Mouse (Mus musculus) liver, embryonic 14.5 days (tissue): Measurements from ENCODE around the gene Obscn. TPM values are rescaled to one million over a fixed set of nuclear protein-coding genes. Genes with fewer than 3 reads are reported as not detected.
A peak's percentile ranks its signal among the peaks of the same experiment; 100 is the strongest.

Source experiments
- ATAC-seq: fragments of 200-750 bp; cut with Nextera tagmentation; 2 replicates; pipeline ENCODE4 v1.8.0; 2017; ENCODE audit warnings: moderate number of reproducible peaks, mild to moderate bottlenecking, moderate library complexity; ENCODE audit not compliant: insufficient read depth
- DNase-seq, 3 experiments: peaks; one replicate each; pipeline ENCODE4 v3.0.0-alpha.2; 2012 to 2013; ENCODE audit warnings: low read depth in 3 of 3, low spot score in 3 of 3
- H3K27ac ChIP-seq: fragments of 300-500 bp; sonication (generic); 2 replicates; pipeline ENCODE4 v1.5.1; 2014; ENCODE audit warnings: moderate library complexity, mild to moderate bottlenecking, control low read depth, inconsistent platforms
- H3K27me3 ChIP-seq: fragments of 300-500 bp; sonication (generic); 2 replicates; pipeline ENCODE4 v1.6.1; 2014; ENCODE audit warnings: mild to moderate bottlenecking, low read length, moderate library complexity; ENCODE audit not compliant: control insufficient read depth, insufficient read depth
- H3K36me3 ChIP-seq: fragments of 300-500 bp; sonication (generic); replicated peaks from 2 replicates; pipeline ENCODE4 v1.6.1; 2014; ENCODE audit warnings: low read depth; ENCODE audit not compliant: control insufficient read depth, insufficient read depth
- H3K4me1 ChIP-seq, 2 experiments: fragments of 200-500 bp in 1 of 2; fragments of 300-500 bp in 1 of 2; sonication (generic) in 1 of 2; replicated peaks; 2 replicates each; pipeline ENCODE4 v1.6.1; 2012 to 2014; ENCODE audit warnings: antibody characterized with exemption in 1 of 2, inconsistent platforms in 1 of 2, low read length in 1 of 2; ENCODE audit not compliant: control insufficient read depth in 2 of 2, insufficient read depth in 2 of 2
- H3K4me2 ChIP-seq: fragments of 300-500 bp; sonication (generic); 2 replicates; pipeline ENCODE4 v1.6.1; 2014; ENCODE audit warnings: low read depth, mild to moderate bottlenecking, control low read depth, moderate library complexity
- H3K4me3 ChIP-seq, 2 experiments: fragments of 200-500 bp in 1 of 2; fragments of 300-500 bp in 1 of 2; sonication (generic) in 1 of 2; 2 replicates each; pipeline ENCODE4 v1.5.1; 2012 to 2014; ENCODE audit warnings: low read depth in 2 of 2, low read length in 2 of 2, mild to moderate bottlenecking in 2 of 2, control low read depth in 1 of 2, inconsistent platforms in 1 of 2, moderate library complexity in 1 of 2; ENCODE audit not compliant: insufficient read depth in 1 of 2
- H3K9ac ChIP-seq: fragments of 300-500 bp; sonication (generic); replicated peaks from 2 replicates; pipeline ENCODE4 v1.6.1; 2014; ENCODE audit warnings: mild to moderate bottlenecking, control low read depth, moderate library complexity
- H3K9me3 ChIP-seq: fragments of 300-500 bp; sonication (generic); 2 replicates; pipeline ENCODE4 v1.6.1; 2016; ENCODE audit warnings: low read length, mixed read lengths; ENCODE audit not compliant: control insufficient read depth
- CTCF ChIP-seq: IDR thresholded peaks from 2 replicates; pipeline ENCODE4 v1.5.1; 2016; ENCODE audit warnings: antibody characterized with exemption, low read depth, control low read depth
- EP300 ChIP-seq: IDR thresholded peaks from 2 replicates; pipeline ENCODE4 v1.6.1; 2016; ENCODE audit warnings: antibody characterized with exemption, low read depth
- WGBS: fragments of 180-500 bp; shearing (Covaris S2); extraction: QIAGEN DNeasy Blood & Tissue Kit; methylation state at CpG from one replicate; pipeline ENCODE4 v1.1.7; 2014; ENCODE audit not compliant: insufficient replicate concordance; 5-methylcytosine and 5-hydroxymethylcytosine counted together
- polyA plus RNA-seq, 2 experiments: library from polyadenylated mRNA; depleted of rRNA in 1 of 2; stranded (reverse) in 1 of 2; unstranded in 1 of 2; fragments of >200 nt; fragmentation: Nextera tagmentation in 1 of 2; extraction: Ambion mirVana in 1 of 2; gene quantifications; 2 replicates each; pipeline versions ENCODE4 v1.2.1 to v1.2.3; 2012 to 2014

The Obscn gene
- polyA plus RNA-seq, 2 experiments, result 0.06 to 0.11 TPM

DNA sequence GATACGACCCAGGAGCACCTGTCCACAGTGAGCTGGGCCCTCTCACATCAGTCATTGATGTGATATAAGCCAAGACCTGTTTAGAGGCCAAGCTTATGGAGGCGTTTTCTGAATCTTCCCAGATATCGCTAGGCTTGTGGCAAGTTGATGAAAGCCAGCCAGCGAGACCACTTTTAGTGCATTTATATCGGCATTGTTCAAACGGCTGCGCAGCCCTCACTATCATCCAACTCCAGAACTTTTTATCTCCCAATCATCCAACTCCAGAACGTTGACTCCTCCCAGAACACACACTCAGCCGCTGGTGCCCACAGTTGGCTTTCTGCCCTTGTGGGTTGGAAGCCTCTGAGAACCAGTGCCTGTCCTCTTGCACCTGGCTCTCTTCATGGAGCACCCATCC, 28.2 kb upstream of the Obscn start:
- WGBS, result 10% methylated on average over 9 of the region's 9 CpGs
- H3K4me3 ChIP-seq, result peak overlapping the region; percentile 72 to 85
- H3K4me1 ChIP-seq, result peaks cover 34 to 36% of the 10 kb centered on the region in 2 experiments
- H3K27me3 ChIP-seq, result no peaks in the 10 kb centered on the region
- H3K4me2 ChIP-seq, result peak overlapping the region; percentile 89
- ATAC-seq, result peak; percentile 75
- peaks cover 8% of the 10 kb centered on the region for H3K36me3 ChIP-seq
- H3K27ac ChIP-seq, result peak overlapping the region; percentile 100
- peak overlapping the region; percentile 98 for H3K9ac ChIP-seq
- peak; percentile 95 for TF ChIP-seq EP300
- 0 out of 2 replicates have a peak, but pooled peaks have one; percentile 3 for TF ChIP-seq CTCF
- DNase-seq, result peak; percentile 93 to 96 (median 94)
- H3K9me3 ChIP-seq, result no peaks in the 10 kb centered on the region

DNA sequence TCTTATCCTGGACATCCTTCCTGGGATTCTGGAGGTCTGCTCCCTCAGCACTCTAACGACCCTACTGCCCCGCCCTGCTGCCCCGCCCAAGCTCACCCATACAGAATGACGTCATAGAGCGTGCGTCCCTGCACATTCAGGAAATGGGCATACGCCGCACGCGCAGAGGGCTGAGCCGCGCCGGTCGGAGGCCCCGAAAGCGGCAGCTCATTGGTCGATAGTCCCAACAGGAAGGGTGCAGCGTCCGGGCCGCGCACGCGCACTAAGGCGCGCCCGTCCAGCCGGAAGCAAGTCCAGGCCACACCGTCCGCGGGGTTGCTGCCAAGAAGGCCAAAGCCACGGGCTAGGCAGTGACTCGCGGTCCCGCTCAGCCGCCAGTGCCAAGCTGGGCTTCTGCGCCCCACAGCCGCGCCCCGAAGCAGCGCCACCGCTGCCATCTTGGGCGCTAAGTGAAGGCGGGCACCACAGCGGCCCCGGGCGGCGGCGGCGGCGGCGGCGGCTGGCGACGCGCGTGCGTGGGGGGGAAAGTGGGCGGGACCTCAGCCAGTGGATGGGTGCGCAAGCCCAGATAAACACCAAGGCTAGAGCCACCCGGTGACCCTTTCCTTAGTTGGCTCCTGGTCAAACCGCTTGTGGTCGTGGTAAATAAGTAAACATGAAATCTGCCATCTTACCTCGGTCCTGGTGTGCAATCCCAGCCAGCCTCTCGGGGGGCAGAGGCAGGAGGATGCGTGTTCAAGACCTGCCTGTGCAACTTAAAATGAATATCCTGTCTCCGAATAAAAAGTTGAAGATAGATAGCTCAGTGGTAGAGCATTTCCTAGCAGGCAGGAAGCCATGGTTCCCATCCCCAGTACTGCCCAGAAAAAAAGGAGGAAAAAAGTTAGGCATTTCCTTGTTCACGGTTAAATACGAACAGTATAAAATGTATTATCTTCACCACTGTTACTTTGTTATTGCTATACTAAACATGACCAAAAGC, 27.3 kb upstream of the Obscn start, which contains the start of gene Iba57:
Gene Iba57 (minus strand): TSS at position 485 of the 982 bp plus-strand sequence.
- TF ChIP-seq CTCF, result peak; percentile 34
- TF ChIP-seq EP300, result no peak; the same call in 1 of the 2 replicates
- ATAC-seq, result peak; percentile 89

DNA sequence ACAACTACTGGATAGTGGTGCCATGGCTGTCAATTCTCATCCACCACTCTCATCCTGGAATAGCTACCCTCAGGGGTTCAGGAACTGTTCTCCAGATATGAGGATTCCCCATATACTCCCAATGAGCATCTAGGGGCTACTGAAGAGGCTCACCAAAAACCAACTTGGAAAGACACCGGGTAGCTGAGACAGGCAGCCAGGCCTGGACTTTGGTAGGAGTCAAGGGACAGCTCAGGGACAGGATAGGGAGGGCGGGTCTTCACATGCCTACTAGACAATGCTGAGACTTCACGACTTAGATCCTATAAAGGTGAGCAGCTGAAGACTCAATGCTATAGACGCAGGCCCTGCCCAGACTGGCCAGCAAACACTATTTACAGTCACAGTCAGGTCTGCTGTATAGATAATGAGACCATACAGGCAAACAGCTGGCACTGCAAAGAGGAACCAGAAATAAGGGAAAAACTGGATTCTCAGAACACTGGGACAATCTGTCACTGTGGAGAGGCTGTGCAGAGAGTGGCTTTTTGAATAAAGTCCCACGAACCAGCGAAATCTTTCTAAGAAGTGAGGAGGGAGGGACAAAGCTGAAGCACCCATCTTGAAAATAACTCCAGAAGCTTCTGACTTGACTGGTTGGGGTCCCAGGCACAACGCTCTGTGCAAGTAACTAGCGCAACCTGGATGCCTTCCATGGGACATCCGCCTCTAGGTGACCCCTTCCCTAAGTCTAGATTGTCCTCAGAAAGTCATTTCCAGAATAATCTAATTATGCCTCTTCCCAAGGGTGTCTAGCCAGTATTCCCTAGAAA, 26.4 kb upstream of the Obscn start:
- Histone ChIP-seq H3K4me3 (peak overlapping the region; percentile 72 to 85), H3K4me2 (peak overlapping the region; percentile 89), H3K9ac (peak overlapping the region; percentile 73), H3K36me3 (peaks cover 21% of the 10 kb centered on the region), H3K4me1 (peaks cover 34 to 36% of the 10 kb centered on the region in 2 experiments), H3K27ac (peak overlapping the region; percentile 100), H3K9me3 (no peaks in the 10 kb centered on the region), H3K27me3 (no peaks in the 10 kb centered on the region)
- TF ChIP-seq EP300 (peak; percentile 8; the same call in 1 of the 2 replicates), CTCF (no peak)
- ATAC-seq (no peak), DNase-seq (peak in 1 of 3 experiments; percentile 70)
- WGBS, result 42% methylated on average over 9 of the region's 9 CpGs

More for the DNA sequence above, 27.3 kb upstream of the Obscn start, which contains the start of gene Iba57:
- no peaks in the 10 kb centered on the region for H3K9me3 ChIP-seq
- H3K27ac ChIP-seq, result peak within 1 kb of the TSS; percentile 100
- H3K9ac ChIP-seq, result peak within 1 kb of the TSS; percentile 98
- peak; percentile 96 to 97 (median 97) for DNase-seq
- H3K27me3 ChIP-seq, result no peaks in the 10 kb centered on the region
- under 1% methylated on average over 67 of the region's 68 CpGs for WGBS
- H3K36me3 ChIP-seq, result peaks cover 12% of the 10 kb centered on the region
- peak within 1 kb of the TSS; percentile 72 to 85 for H3K4me3 ChIP-seq
- H3K4me2 ChIP-seq, result peak within 1 kb of the TSS; percentile 89
- peaks cover 34 to 36% of the 10 kb centered on the region in 2 experiments for H3K4me1 ChIP-seq

GRCm38 (mm10) chr11:59161398-59161797, 25.2 kb upstream of the Obscn start:
- H3K27me3 ChIP-seq, result no peaks in the 10 kb centered on the region
- TF ChIP-seq EP300 (no peak), CTCF (no peak)
- WGBS, result 76% methylated on average over 5 of the region's 5 CpGs
- no peak overlapping the region for H3K27ac ChIP-seq
- H3K9me3 ChIP-seq, result no peaks in the 10 kb centered on the region
- ATAC-seq, result no peak
- H3K9ac ChIP-seq, result no peak overlapping the region
- no peak for DNase-seq
- H3K4me1 ChIP-seq, result peaks cover 29 to 33% of the 10 kb centered on the region in 2 experiments
- H3K36me3 ChIP-seq, result peaks cover 28% of the 10 kb centered on the region
- no peak overlapping the region for H3K4me3 ChIP-seq
- peak overlapping the region; percentile 89 for H3K4me2 ChIP-seq
